Mouse (Mus musculus) MEL-GATA-1-ER (cell line): ENCODE data around the gene Rab3il1.
A peak's percentile ranks its signal among the peaks of the same experiment; 100 is the strongest.

Experiments
- DNase-seq: peaks from one replicate; pipeline ENCODE4 v3.0.0-alpha.2; 2012; ENCODE audit warnings: low read depth; ENCODE audit errors: extremely low read depth

The Rab3il1 gene

DNA sequence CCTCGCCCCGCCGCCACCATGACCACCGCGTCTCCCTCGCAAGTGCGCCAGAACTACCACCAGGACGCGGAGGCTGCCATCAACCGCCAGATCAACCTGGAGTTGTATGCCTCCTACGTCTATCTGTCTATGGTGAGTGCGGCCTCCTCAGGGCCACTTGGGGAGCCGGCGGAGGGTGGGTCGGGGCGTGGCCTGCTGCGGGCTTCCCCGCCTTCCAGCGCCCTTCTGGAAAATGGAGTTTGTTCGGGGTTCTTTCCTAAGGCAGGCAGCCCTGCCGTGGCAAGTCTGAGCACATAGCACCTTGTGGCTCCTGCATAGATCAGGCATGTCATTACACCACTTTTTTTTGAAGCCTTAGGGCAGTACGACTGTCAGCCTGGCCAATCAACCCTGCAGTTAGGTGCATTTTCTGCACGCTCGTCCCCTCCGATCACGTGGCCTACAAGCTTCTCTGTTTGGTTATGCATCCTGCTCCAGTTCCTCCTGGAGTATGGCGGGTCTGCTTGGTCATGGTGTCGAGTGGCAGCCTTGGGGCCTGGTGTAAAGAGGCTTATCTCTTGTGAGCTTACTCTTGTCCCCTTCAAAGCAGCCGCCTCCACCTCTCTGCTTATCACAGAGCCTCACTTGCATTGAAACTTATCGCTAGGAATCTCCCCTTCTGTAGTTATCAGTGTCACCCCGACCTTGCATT is 18.5 kb upstream of the Rab3il1 start:
- DNase-seq = peak; percentile 75

DNA sequence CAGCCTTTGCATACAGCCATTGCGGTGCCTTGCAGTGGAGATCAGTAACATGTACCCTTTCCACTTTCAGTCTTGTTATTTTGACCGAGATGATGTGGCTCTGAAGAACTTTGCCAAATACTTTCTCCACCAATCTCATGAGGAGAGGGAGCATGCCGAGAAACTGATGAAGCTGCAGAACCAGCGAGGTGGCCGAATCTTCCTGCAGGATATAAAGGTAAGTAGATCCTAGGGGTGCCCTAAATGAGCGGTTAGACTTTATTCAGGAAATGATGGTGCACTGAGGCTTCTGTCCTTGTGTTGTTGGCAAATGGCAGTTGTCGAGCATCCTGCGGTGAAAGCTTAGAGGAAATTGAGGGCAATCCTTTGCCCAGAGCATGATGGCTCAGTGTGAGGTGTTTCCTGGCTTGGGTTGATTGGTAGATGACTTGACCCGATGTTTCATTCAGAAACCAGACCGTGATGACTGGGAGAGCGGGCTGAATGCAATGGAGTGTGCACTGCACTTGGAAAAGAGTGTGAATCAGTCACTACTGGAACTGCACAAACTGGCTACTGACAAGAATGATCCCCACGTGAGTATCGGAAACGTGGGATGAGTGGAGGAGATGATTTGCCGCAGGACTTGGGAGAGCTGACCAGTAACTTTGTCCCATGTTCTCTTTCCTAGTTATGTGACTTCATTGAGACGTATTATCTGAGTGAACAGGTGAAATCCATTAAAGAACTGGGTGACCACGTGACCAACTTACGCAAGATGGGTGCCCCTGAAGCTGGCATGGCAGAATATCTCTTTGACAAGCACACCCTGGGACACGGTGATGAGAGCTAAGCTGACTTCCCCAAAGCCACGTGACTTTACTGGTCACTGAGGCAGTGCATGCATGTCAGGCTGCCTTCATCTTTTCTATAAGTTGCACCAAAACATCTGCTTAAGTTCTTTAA is 17.1 kb upstream of the Rab3il1 start:
- no peak for DNase-seq

DNA sequence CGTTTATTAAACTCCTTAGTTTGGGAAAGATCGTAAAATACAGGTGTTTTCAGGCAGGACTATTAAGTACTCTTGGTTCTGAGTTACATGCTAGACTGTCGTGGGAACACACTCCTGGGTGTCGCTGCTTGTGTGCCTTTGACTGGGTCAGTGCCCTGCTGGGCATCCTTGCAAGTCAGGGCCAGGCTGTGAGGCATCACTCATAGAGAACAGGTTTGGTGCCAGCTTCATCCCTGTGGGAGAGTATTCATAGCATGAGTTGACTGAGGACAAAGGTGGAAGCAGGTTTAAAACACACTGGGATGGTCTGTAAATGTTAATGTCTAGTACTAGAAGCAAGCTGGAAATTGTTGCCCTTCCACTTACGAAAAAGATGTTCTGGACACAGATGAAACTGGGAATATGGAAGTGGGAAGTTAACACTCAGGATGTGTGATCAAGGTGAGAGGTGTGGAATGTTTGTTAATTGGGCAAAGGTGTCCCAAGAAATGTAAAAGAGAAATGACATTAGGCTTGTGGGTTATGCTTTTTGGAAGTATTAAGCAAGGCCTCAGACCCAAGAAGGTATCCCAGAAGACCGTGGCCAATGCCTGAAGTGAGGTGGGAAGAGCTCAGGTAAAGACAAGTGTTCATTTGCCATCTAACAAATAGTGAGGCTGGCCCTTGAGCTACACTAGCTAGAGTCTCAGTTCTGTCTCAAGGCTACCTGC is 16.1 kb upstream of the Rab3il1 start:
- no peak for DNase-seq

DNA sequence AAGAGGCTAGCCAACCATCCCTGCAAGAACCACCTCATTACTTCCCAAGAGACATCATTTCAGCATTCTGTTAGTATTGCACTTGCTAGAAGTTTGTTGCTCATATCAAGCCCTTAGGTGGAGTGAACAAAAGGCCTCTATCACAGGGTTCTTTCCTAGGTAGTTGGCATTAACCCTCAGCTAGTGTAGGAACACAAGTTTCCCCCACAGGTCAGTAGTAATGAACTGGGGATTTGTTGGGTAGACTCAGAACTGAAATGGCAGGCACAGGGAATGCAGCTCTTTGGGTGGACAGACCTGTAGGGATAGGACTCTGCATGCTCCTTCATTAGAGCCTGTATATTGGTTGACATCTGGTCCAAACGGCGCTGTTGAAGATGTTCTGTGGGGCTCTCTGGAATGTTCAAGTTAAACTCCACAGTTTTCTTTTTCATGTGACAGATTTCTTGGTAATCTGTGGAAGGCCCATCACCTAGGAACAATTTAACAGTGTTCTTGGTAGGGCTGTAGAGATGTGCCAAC is 15.5 kb upstream of the Rab3il1 start:
- no peak for DNase-seq

DNA sequence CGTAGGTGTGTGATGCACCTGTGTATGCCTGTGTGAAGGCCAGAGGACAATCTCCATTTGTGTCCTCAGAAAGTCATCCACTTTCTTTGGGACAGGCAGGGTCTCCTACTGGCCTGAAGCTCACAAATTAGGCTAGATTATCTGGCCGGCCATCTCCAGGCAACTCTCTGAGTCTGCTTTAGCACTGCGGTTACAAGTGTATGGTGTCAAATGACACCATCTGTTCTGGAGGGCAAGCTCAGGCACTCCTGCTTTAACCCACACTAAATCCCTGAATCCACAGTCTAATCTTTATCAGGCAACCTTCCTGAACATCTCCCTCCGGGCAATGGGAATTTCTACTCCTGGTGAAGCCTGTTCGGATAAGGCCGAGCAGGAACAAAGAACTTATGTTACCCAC is 14.3 kb upstream of the Rab3il1 start:
- no peak for DNase-seq

DNA sequence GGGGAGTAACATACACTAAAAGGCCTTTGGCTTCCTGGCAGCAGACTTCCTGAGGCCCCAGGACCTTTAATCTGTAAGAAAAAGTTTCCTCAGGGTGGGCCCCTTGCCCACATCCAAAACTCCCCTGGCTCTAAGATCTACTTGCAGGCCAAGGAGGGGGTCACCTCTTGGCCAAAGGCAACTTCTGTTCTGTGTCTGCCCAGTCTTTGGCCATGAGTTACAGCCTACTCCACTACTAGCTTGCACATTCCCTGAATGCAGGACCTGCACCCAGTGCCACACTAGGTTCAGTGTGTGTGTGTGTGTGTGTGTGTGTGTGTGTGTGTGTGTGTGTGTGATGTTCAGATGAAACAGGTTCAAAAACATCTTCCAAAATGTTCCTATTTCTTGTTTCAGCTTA is 13.9 kb upstream of the Rab3il1 start:
- DNase-seq = no peak

DNA sequence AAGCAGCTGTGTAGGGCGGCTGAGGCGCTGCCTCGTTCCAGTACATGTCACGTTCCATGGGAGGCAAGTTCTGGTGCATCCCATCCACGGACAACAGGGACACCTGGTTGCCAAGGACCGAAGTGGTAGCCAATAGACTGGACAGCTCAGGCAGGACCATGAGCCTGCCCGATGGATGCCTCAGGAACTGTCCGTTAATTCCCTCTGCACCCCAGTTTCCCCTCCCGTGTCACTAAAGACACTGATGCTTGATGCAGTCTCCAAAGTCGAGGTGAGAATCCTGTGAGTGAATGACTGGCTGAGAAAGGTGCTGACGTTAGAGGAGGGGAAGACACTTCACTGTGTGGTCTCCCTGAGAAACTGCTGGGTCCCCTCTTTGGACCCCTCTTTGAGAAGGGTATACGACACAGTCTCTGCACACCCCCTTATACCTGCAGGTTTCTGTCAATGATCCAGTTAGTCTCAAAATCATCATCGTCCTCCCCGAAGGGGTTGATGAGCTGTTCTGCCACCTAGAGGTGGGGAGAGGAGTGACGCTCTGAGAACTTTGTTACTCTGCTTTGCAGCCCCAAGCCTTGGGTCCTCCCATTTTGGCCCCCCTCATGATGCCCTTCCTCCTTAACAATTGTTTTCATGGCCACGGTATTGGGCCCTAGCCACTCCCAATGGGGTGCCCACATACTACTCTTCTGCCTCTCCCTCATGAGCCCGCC is 12.1 kb upstream of the Rab3il1 start:
- peak; percentile 36 for DNase-seq

DNA sequence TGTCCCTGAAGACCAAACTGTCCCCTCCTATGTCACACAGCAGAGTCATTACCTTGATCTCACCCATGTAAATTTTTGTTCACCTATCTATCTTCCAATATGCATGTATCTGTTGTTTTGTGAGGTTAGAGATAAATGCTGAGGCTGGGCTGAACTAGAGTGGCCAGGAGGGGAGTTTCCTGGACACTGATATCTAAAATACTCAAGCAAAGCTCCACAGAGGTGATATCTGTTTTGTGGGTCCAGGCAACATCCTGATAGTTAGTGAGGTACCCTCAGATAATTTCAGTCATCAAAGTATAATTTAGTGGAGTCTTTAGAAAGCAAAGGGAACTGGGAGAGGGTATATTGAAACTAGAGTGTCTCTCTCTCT is 11.6 kb upstream of the Rab3il1 start:
- DNase-seq = no peak

DNA sequence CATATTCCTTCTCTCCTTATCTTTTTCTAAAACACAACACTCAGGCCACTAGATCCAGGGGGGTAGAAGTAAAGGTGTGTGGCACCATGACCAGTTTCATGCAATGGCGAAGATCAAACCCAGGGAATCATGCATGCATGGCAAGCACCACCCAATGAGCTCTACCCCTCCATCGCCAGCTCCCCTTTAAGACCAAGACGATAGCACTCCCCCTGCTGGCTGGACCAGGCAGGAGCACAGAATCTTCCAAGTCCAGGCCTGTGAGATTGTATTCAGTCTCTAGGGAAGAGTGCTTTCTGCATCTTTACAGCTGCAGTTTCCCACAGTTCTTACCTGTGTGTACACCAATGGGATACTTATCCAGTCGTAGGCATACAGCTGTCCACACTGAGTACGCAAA is 10.2 kb upstream of the Rab3il1 start:
- DNase-seq = peak; percentile 59

DNA sequence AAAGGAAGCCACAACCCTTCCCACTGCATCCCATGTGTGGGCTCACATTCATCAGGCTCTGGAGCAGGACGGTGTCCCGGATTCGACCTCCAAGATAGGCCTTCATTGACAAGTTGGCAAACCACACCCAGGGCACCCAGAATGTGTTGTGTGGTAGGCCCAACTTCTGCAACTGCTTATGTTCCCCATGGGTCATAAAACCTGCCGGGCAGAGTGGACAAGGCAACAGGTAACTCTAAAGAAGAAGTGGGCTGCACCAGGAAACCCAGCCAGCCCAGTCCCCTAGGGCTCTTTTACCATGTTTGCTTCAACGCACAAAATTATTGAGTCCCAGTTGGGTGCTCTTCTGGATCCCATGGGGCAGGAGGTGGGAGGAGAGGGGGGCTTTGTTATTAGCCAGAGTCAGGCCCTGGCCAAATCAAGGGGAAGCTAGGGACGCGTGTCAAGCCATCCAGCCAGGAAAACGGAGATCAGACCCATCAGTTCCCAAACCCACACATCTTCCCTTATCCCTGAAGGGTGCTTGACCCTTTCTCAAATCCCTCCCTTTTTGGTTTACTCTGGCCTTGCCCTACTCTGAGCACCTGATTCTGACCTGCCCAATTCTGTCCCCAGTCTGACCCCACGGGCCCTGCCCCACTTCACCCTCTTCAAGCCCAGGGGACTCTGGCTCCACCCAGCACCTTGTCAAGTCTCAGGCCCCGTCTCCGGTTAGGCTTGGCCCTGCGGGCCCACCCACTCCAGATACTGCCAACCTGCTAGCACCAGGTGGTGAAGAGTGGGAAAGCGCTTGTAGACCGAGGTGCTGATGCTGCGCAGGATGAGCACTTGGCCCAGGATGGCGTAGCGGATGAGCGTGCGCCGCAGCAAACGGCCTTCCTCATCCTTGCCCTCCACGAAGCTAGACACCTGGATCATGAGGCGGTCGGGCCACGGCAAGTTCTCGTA is 9.2 kb upstream of the Rab3il1 start:
- DNase-seq = no peak

DNA sequence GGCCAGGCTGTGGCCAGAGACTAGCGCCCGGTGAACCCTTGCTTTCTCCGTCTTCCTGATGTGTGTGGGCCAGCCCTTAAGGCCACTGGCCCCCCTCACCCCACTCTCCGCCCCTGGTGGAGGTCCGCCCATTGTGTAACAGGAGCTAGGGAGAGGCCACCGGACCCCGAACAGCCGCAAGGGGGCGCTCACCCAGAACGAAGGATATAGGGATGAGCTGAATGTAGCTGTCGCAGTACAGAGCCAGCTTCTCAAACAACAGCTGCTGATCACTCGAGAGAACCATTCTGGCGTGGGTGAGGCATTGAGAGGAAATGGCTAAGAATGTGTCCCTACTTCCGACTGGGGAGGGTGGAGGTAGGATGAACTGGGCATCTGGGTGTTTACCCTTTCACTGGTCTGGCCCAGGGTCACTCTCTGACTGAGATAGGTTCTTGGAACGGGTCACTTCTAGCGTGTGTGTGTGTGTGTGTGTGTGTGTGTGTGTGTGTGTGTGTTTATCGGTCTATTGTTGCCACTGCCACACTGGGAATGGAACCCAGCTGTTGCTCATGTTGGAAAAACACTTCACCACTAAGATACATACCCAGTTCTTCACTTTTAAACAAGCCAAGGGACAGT is 8.3 kb upstream of the Rab3il1 start:
- DNase-seq = no peak

DNA sequence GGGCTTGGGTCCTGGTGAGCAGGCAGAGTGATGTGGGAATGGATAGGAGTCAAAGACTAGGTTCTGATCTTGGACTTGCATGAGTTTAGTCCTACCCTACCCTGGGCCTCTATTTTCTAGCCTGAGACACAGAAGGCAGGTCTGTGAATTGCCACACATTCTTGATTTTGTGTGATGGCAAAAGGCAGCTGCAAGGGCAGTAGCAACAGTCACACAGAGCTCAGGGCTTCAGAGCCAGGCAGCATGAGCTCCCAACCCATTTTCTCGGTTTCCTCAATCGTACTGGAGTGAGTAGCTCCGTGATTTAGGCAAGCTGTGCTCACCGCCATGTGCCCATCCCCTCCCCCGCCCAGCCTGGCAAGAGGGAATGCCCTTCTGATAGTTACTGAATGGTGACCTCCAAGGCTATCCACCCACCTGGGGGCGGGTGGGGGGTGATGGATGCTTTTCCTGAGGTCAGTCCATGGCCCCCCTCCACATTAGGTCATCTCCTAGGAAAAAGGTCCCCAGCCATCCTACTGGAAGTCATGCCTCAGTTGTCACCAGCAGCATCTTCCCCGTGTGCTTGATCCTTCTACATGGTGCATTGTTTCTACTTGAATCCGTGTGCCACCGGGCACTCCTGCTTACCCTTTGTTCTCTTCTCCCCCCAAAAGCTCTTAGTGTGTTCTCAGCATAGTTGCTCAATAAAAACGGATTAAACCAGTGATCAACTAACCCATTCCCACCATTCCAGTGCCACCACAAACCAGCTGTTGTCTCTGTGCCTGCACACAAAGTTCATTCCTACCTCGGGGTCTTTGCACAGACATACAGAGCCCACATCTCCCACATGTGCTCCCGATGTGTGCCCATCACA is 4.0 kb upstream of the Rab3il1 start:
- no peak for DNase-seq

DNA sequence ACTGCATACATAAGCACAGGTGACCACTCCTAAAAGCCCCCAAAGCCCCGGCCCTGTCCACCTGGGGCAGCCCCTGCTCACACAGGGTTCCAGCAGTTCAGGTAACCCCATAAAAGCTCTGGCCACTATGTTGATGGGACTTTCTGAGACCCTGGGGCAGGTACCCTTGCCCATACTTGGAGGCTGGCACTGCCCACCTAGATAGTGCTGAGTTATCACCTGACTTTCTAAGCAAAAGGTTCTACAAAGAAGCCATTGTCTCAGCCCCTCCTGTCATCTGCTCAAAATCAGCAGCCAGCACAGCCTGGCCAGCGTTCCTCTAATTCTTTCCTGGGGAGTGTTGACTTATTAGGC is 3.4 kb upstream of the Rab3il1 start:
- DNase-seq = no peak

DNA sequence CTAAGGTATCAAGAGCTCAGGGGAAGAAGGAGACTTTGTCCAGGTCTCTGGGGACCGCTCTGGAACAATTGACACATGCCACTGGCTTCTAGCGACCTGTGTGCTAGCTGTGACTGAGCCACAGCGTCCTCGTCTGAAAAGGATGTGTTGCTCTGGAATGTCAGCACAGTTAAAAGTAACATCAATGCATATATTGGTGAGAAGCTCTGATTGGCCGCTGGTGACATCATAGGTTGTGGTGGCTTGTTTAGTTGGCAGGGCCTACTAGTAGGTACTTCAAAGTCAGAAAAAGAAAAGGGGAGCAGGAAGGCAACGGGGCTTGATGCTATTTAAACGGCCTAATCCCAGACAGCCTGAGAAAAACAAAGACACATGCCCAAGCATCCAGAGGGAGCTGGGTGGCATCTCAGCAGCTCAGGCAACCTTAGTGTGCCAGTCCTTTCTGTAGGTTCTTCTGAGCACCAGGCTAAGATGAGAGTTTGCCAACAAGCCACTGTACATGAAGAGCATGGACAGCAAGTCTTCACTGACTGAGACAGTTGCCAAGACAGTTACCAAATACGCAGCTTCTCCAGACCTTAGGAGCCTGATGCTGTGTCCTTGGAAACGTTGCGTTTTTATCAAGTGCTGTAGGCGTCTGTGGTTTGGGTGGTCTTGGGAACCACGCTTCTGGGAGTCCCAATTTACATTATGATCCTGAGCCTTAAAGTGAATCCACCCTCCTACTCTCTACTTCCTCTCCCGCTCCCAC is 2.6 kb upstream of the Rab3il1 start:
- no peak for DNase-seq

DNA sequence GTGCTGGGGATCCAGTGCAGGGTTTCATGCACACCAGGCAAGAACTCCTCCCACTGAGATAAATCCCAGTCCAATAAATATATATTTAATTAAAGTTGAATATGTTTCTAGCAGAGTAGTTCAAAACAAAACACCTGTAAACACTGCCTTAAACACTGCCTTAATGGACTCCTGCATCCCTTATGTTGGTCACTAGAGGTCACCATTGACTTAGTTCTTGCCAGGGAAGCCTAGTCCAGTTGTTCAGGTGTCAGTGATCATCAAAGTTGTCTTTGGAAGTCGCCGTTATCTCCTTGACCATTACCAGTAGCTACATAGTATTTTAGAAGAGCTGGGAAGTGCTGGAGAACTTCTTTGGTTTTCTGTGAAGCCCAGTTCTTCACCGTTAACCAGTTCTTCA is 1.1 kb upstream of the Rab3il1 start:
- DNase-seq = no peak

DNA sequence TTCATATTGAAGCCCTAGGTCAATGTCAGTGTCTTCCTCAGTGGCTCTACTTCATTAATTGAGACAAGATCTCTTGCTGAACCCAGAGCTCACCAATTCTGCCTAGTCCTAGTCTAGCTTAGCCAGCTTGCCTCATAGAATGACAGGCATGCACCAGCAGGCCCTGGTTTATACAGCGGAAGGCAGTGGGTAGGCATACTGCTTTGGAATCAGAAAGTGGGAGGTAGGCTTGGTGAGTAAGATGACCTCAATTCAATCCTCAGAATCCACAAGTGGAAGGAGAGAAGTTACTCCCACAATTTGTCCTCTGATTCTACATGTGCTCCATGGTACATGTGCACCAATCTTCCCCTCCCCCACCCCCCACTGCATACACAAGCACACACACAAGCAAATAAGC is 2.2 kb downstream of the Rab3il1 start:
- no peak for DNase-seq

DNA sequence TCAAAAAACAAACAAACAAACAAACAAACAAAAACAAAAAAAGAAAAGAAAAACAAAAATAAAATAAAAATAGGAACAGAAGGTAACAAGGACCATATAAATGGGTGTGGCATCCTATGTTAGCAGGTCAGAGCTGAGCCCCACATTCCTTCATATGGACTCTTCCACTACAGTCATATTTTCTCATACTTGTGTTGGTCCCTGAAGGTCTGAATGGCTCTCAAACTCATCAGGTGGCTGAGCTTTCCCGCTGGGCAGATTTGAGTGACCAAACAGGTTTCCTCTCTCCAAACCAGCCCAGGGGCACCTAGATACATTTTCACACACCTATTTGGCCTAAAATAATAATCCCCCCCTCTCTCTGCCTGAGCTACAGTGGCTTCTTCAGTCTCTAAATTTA is 9.9 kb downstream of the Rab3il1 start:
- no peak for DNase-seq

DNA sequence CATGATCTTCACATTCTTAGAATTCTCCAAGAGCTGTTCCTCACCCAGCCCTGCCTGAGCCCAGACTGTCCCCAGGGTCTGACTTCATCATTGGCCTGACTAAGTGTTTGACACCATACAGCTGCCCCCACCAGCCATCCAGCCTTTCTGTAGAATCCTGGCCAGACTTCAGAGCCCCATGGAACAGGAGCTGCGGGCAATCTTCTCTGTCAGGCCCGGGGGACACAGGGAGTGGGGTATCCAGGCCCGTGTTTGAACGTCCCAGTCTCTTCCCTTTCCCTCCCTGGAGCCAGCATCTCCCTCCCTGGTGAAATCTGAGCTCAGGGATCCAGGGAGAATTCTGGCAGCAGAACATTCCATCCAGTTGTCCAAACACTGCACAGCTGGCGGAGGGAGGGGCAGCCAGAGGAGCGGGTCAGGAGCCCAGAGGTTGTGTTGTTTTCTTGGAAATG is 11.4 kb downstream of the Rab3il1 start:
- DNase-seq = no peak
